Mouse (Mus musculus): ENCODE data around the gene Nrsn1. TPM values are rescaled to one million over a fixed set of nuclear protein-coding genes. Genes with fewer than 3 reads are reported as not detected.
"Not testable (repeated sequence)": the region's sequence is repeated elsewhere in the genome, so short reads cannot be mapped to it uniquely, and the experiment has no call there.

Gene Nrsn1
- polyA plus RNA-seq (2015; fragmentation: Nextera tagmentation; extraction: Ambion mirVana), result 4.4 and 5.4 TPM in 2 replicates

DNA sequence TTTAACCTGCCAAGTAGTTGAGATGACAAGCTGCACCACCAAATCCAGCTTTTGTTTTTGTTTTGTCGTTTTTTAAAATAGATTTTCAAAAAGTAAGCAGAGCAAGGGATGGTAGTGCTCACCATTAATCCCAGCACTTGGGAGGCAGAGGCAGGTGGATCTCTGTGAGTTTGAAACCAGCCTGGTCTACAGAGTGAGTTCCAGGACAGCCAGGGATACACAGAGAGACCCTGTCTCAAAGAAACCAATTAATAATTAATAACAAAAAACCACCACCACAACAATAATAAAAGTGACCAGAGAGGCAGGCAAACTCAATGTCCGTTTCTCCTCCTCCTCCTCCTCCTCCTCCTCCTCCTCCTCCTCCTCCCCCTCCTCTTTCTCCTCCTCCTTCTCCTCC lies at the start of gene Nrsn1:
Gene Nrsn1 (minus strand): TSS at position 101 of the 400 bp plus-strand sequence.
- not testable (repeated sequence) for H3K4me1 ChIP-seq (replicated peaks; ENCODE audit: control insufficient read depth, insufficient read depth); DNase-seq (ENCODE audit: low spot score); H3K9ac ChIP-seq (ENCODE audit: low read length); ATAC-seq (ENCODE audit: low FRiP score, low TSS enrichment); H3K27me3 ChIP-seq (ENCODE audit: control insufficient read depth, insufficient read depth, low read length); H3K9me3 ChIP-seq (ENCODE audit: control insufficient read depth, low read length); H3K36me3 ChIP-seq (ENCODE audit: control insufficient read depth, insufficient read depth, low read length); H3K27ac ChIP-seq (replicated peaks)
- H3K4me2 ChIP-seq (replicated peaks; ENCODE audit: low read depth), result peak within 1 kb of the TSS; percentile 58
- H3K4me3 ChIP-seq (ENCODE audit: low read depth, low read length), result peak within 1 kb of the TSS; percentile 12; the same call in 1 of the 2 replicates
- WGBS, result 52% methylated on average over 2 of the region's 2 CpGs

DNA sequence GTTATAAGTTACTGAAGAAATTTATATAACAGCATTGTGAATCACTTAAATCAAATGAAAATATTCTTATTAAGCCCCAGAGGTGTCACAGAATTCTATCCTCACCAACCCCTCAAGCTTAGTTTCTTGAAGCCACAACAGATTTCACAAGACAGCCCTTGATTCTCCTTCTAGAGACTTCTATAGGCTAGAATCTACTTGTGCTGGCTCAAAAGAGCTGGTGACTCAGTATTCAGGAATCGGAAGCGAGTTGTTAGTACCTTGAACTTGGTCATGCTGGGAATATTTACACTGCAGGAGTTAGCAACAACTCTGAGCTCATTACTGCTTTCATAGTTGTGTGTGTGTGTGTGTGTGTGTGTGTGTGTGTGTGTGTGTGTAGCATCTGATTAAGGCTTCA lies 41.8 kb upstream of the Nrsn1 start:
- H3K4me3 ChIP-seq (ENCODE audit: low read depth, low read length), result no peak overlapping the region
- H3K36me3 ChIP-seq (ENCODE audit: control insufficient read depth, insufficient read depth, low read length), result no peaks in the 10 kb centered on the region
- H3K27ac ChIP-seq (replicated peaks), result no peak overlapping the region
- no peak for TF ChIP-seq CTCF (IDR thresholded peaks at IDR 0.05; ENCODE audit: low read depth)
- TF ChIP-seq EP300 (optimal IDR thresholded peaks at IDR 0.05), result no peak
- no peak overlapping the region for H3K9ac ChIP-seq (ENCODE audit: low read length)
- H3K4me2 ChIP-seq (replicated peaks; ENCODE audit: low read depth), result no peak overlapping the region
- H3K27me3 ChIP-seq (ENCODE audit: control insufficient read depth, insufficient read depth, low read length), result no peaks in the 10 kb centered on the region
- H3K4me1 ChIP-seq (replicated peaks; ENCODE audit: control insufficient read depth, insufficient read depth), result no peaks in the 10 kb centered on the region
- WGBS, result 55% methylated on average over 2 of the region's 2 CpGs
- no peak for ATAC-seq (ENCODE audit: low FRiP score, low TSS enrichment)
- no peaks in the 10 kb centered on the region for H3K9me3 ChIP-seq (ENCODE audit: control insufficient read depth, low read length)
- DNase-seq (ENCODE audit: low spot score), result no peak

DNA sequence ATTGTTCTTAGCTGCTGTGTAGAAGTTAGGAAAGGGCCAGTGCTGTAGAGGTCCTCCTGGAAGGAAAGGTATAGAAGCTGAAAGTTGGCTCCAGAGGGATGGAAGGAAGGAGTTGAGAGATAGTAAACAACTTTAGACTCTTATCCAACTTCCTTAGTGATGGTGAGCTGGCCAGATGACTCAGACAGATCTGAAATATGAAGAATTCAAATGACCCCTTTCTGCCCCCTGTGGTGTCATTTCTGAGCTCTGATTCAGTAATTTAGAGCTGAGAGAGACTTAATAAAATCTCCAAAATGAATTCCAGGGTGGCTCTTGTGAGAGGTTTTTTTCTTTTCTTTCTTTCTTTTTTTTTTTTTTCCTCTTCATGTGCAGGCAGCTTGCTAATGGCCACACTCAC lies 39.8 kb upstream of the Nrsn1 start:
- Histone ChIP-seq H3K4me2 (replicated peaks; ENCODE audit: low read depth) (no peak overlapping the region), H3K4me1 (replicated peaks; ENCODE audit: control insufficient read depth, insufficient read depth) (no peaks in the 10 kb centered on the region), H3K9me3 (ENCODE audit: control insufficient read depth, low read length) (no peaks in the 10 kb centered on the region), H3K36me3 (ENCODE audit: control insufficient read depth, insufficient read depth, low read length) (no peaks in the 10 kb centered on the region), H3K27ac (replicated peaks) (no peak overlapping the region), H3K4me3 (ENCODE audit: low read depth, low read length) (no peak overlapping the region), H3K27me3 (ENCODE audit: control insufficient read depth, insufficient read depth, low read length) (no peaks in the 10 kb centered on the region), H3K9ac (ENCODE audit: low read length) (no peak overlapping the region)
- TF ChIP-seq CTCF (IDR thresholded peaks at IDR 0.05; ENCODE audit: low read depth) (no peak), EP300 (optimal IDR thresholded peaks at IDR 0.05) (no peak)
- ATAC-seq (ENCODE audit: low FRiP score, low TSS enrichment) (no peak), DNase-seq (ENCODE audit: low spot score) (no peak)

DNA sequence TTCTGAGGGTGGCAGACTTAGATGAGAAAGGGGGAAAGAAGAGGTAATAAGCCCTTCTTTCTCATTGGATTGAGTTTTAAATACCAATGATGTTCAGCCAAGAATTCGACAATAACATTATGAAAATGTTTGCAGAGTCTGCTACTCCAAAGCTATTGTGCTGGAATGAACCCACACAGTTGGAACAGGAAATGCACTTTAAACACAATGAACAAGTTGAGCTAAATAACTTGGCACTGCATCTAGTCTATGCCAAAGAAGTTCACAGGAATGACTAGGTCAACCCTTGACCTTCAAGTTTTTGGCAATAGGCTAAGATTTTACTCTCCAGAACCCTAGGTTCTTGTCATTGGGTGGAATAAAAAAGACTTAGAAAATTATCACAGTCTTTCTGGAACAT lies 18.4 kb upstream of the Nrsn1 start:
- no peaks in the 10 kb centered on the region for H3K9me3 ChIP-seq (ENCODE audit: control insufficient read depth, low read length)
- DNase-seq (ENCODE audit: low spot score), result no peak
- WGBS, result 83% methylated on average over 1 of the region's 1 CpGs
- H3K4me2 ChIP-seq (replicated peaks; ENCODE audit: low read depth), result no peak overlapping the region
- no peak for ATAC-seq (ENCODE audit: low FRiP score, low TSS enrichment)
- no peak for TF ChIP-seq CTCF (IDR thresholded peaks at IDR 0.05; ENCODE audit: low read depth)
- no peak for TF ChIP-seq EP300 (optimal IDR thresholded peaks at IDR 0.05)
- H3K36me3 ChIP-seq (ENCODE audit: control insufficient read depth, insufficient read depth, low read length), result no peaks in the 10 kb centered on the region
- H3K9ac ChIP-seq (ENCODE audit: low read length), result no peak overlapping the region
- no peaks in the 10 kb centered on the region for H3K4me1 ChIP-seq (replicated peaks; ENCODE audit: control insufficient read depth, insufficient read depth)
- no peak overlapping the region for H3K4me3 ChIP-seq (ENCODE audit: low read depth, low read length)
- no peak overlapping the region for H3K27ac ChIP-seq (replicated peaks)
- H3K27me3 ChIP-seq (ENCODE audit: control insufficient read depth, insufficient read depth, low read length), result no peaks in the 10 kb centered on the region

DNA sequence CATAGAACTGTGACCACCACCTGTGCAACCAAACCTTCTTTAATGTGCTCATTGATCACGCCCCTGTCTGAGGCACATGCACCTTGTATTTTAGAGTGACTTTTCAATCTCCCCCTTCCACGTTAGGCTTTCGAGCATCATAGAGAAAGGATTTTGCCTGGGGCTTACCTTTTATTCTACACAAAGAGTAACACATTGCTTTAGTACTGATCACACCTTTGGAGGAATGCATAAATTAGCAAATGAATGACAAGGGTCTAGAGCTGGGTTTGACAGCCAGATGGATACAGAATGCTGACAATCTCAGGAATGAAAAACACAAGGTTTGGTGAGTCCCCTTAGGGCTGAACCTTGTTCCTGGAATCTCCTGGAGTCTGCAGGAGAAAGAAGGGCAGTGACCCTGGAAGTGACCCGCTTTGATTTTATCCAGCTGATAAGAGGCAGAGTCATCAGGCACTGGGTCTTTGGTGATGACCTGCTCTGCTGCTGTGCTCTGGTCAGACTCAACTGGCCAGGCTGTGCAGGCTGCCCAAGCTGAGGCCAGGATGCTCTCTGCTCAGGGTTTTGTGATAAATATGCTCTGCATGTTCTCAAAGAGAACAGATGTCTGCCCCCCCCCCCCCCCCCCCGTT lies 4.7 kb upstream of the Nrsn1 start:
- no peaks in the 10 kb centered on the region for H3K4me1 ChIP-seq (replicated peaks; ENCODE audit: control insufficient read depth, insufficient read depth)
- no peak overlapping the region for H3K27ac ChIP-seq (replicated peaks)
- no peaks in the 10 kb centered on the region for H3K27me3 ChIP-seq (ENCODE audit: control insufficient read depth, insufficient read depth, low read length)
- no peak overlapping the region for H3K9ac ChIP-seq (ENCODE audit: low read length)
- 57% methylated on average over 4 of the region's 5 CpGs for WGBS
- H3K9me3 ChIP-seq (ENCODE audit: control insufficient read depth, low read length), result no peaks in the 10 kb centered on the region
- TF ChIP-seq EP300 (optimal IDR thresholded peaks at IDR 0.05) (no peak), CTCF (IDR thresholded peaks at IDR 0.05; ENCODE audit: low read depth) (no peak)
- no peak overlapping the region for H3K4me3 ChIP-seq (ENCODE audit: low read depth, low read length)
- no peak for DNase-seq (ENCODE audit: low spot score)
- no peaks in the 10 kb centered on the region for H3K36me3 ChIP-seq (ENCODE audit: control insufficient read depth, insufficient read depth, low read length)
- no peak overlapping the region for H3K4me2 ChIP-seq (replicated peaks; ENCODE audit: low read depth)
- ATAC-seq (ENCODE audit: low FRiP score, low TSS enrichment), result no peak

DNA sequence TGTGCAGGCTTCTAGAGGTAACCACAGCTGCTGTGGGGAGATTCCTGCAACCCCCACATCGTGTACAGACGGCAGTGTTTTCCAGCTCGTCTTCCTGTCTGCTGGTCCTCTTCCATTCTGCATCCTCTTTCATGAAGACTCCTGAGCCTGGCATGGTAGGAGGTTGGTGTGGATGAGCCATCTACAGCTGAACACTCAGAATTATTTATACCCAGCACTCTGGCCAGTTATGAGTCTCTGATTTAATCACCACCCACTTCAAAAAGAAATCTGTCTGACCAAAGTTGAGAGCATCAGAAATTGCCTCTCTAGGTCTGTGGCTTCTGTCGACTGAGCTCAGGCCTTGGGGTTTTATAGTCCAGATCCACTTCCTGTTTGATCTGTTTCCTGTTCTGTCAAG lies 1.9 kb upstream of the Nrsn1 start:
- ATAC-seq (ENCODE audit: low FRiP score, low TSS enrichment), result no peak
- H3K4me3 ChIP-seq (ENCODE audit: low read depth, low read length), result no peak overlapping the region
- WGBS, result 63% methylated on average over 4 of the region's 4 CpGs
- H3K9ac ChIP-seq (ENCODE audit: low read length), result no peak overlapping the region
- no peaks in the 10 kb centered on the region for H3K36me3 ChIP-seq (ENCODE audit: control insufficient read depth, insufficient read depth, low read length)
- H3K9me3 ChIP-seq (ENCODE audit: control insufficient read depth, low read length), result no peaks in the 10 kb centered on the region
- 0 out of 2 replicates have a peak, but pooled peaks cover 2% of the 10 kb centered on the region for H3K4me1 ChIP-seq (replicated peaks; ENCODE audit: control insufficient read depth, insufficient read depth)
- H3K4me2 ChIP-seq (replicated peaks; ENCODE audit: low read depth), result no peak overlapping the region
- no peak for TF ChIP-seq CTCF (IDR thresholded peaks at IDR 0.05; ENCODE audit: low read depth)
- no peak for TF ChIP-seq EP300 (optimal IDR thresholded peaks at IDR 0.05)
- no peak overlapping the region for H3K27ac ChIP-seq (replicated peaks)
- no peaks in the 10 kb centered on the region for H3K27me3 ChIP-seq (ENCODE audit: control insufficient read depth, insufficient read depth, low read length)
- DNase-seq (ENCODE audit: low spot score), result no peak
